Mouse (Mus musculus) hindbrain, embryonic 12.5 days (tissue): ENCODE data around the gene Parp11. TPM values are rescaled to one million over a fixed set of nuclear protein-coding genes. Genes with fewer than 3 reads are reported as not detected.

ENCODE experiments used
- ATAC-seq: fragments of 200-750 bp; cut with Nextera tagmentation; 2 replicates; pipeline ENCODE4 v1.8.0; 2017; ENCODE audit warnings: moderate TSS enrichment; ENCODE audit not compliant: low FRiP score
- H3K27ac ChIP-seq: fragments of 300-500 bp; sonication (generic); 2 replicates; pipeline ENCODE4 v1.5.1; 2016; ENCODE audit warnings: mild to moderate bottlenecking
- H3K27me3 ChIP-seq: fragments of 300-500 bp; sonication (generic); 2 replicates; pipeline ENCODE4 v1.6.1; 2016; ENCODE audit warnings: mild to moderate bottlenecking
- H3K36me3 ChIP-seq: fragments of 300-500 bp; sonication (generic); 2 replicates; pipeline ENCODE4 v1.6.1; 2016; ENCODE audit warnings: mild to moderate bottlenecking
- H3K4me1 ChIP-seq: fragments of 300-500 bp; sonication (generic); 2 replicates; pipeline ENCODE4 v1.6.1; 2016
- H3K4me2 ChIP-seq: fragments of 300-500 bp; sonication (generic); replicated peaks from 2 replicates; pipeline ENCODE4 v1.6.1; 2016; ENCODE audit warnings: mild to moderate bottlenecking
- H3K4me3 ChIP-seq: fragments of 300-500 bp; sonication (generic); 2 replicates; pipeline ENCODE4 v1.5.1; 2016; ENCODE audit warnings: mild to moderate bottlenecking
- H3K9ac ChIP-seq: fragments of 300-500 bp; sonication (generic); 2 replicates; pipeline ENCODE4 v1.6.1; 2016; ENCODE audit warnings: mild to moderate bottlenecking, moderate library complexity
- H3K9me3 ChIP-seq: fragments of 300-500 bp; sonication (generic); replicated peaks from 2 replicates; pipeline ENCODE4 v1.6.1; 2016; ENCODE audit warnings: mild to moderate bottlenecking
- WGBS: fragments of 180-500 bp; shearing (Covaris S2); methylation state at CpG from one replicate; pipeline ENCODE4 v1.1.7; 2016; 5-methylcytosine and 5-hydroxymethylcytosine counted together
- polyA plus RNA-seq: library from polyadenylated mRNA; unstranded; fragments of >200 nt; fragmentation: Nextera tagmentation; extraction: Ambion mirVana; gene quantifications from 2 replicates; pipeline ENCODE4 v1.2.1, GENCODE M21; 2016

Gene Parp11
- polyA plus RNA-seq, 1 experiment from 2014 or later: 58.8 TPM

DNA sequence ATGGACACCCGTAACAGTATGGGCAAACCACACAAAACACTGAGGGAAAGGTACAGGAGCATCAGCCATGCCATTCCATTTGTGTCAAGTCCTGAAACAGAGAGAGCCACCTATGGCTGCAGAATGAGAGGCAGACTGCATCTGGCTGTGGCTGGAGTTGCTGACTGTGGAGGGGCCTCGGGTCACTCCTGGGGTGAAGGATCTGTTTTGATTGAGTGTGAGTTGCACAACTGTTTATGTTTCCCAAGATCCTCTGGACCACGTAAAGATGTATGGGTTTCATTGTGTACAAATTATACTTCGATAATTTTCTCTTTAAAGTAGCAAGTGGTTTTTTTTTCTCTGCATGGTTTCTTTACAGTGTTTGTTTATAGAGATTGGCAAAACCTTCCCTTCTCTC lies 93.9 kb downstream of the Parp11 start:
- no peak overlapping the region for H3K4me2 ChIP-seq
- WGBS: 64% methylated on average over 4 of the region's 4 CpGs
- ATAC-seq: no peak

GRCm38 (mm10) chr6:127541617-127542374 lies 95.2 kb downstream of the Parp11 start:
- Histone ChIP-seq H3K9ac (no peak overlapping the region), H3K4me1 (no peaks in the 10 kb centered on the region), H3K4me2 (no peak overlapping the region), H3K9me3 (no peaks in the 10 kb centered on the region), H3K27ac (no peak overlapping the region), H3K4me3 (no peak overlapping the region), H3K27me3 (no peaks in the 10 kb centered on the region), H3K36me3 (no peaks in the 10 kb centered on the region)
- ATAC-seq: peak; percentile 77
- 40% methylated on average over 18 of the region's 18 CpGs for WGBS

More for the DNA sequence above, 93.9 kb downstream of the Parp11 start:
- H3K4me1 ChIP-seq: no peaks in the 10 kb centered on the region
- no peak overlapping the region for H3K27ac ChIP-seq
- no peak overlapping the region for H3K4me3 ChIP-seq
- H3K9ac ChIP-seq: no peak overlapping the region
- H3K36me3 ChIP-seq: no peaks in the 10 kb centered on the region
- H3K27me3 ChIP-seq: no peaks in the 10 kb centered on the region
- no peaks in the 10 kb centered on the region for H3K9me3 ChIP-seq

Other genes with a start within 250 kb of the Parp11 start
- gene Cracr2a, start 114.5 kb downstream of the Parp11 start, polyA plus RNA-seq: 0.85 and 1.6 TPM in 2 replicates